Mouse (Mus musculus) ES-CJ7 (cell line): ENCODE data around the gene Cblb.

Source experiments
- DNase-seq: peaks from one replicate; pipeline ENCODE4 v3.0.0; 2011; ENCODE audit warnings: low read depth, low spot score

Gene Cblb

GRCm38 (mm10) chr16:52129357-52129905, 98.4 kb downstream of the Cblb start:
- no peak for DNase-seq

DNA sequence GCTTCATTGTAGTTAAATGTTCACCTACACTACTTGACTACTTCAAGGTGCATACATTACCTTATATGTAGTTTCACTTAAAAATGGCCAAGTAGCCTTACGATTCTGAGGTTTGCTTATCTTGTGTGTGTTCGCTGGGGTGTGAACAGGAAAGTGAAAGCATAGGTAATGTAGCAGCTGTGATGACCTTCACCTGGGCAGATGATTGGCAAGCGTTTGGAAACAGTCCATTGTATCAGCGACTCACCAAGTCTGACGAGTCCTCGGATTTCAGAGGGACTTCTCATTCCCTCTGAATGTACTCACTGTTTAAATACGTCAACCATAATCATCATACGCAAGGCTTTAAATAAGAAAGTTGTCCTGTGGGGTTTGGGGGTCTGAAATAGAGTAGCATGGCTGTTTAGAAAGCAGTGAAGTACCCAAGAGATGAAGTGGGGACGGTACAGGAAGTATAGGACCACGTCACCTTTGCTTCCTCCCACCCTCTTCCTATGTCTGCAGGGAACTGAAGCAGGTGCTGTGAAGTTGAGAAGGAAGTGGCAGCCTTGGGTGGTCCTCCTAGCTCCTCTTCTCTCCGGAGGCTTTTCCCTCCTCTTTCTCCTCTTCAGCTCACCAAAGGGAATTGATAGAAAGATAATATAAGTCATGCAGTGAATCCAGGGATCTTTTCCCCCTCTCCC, 101.9 kb downstream of the Cblb start:
- DNase-seq: no peak

DNA sequence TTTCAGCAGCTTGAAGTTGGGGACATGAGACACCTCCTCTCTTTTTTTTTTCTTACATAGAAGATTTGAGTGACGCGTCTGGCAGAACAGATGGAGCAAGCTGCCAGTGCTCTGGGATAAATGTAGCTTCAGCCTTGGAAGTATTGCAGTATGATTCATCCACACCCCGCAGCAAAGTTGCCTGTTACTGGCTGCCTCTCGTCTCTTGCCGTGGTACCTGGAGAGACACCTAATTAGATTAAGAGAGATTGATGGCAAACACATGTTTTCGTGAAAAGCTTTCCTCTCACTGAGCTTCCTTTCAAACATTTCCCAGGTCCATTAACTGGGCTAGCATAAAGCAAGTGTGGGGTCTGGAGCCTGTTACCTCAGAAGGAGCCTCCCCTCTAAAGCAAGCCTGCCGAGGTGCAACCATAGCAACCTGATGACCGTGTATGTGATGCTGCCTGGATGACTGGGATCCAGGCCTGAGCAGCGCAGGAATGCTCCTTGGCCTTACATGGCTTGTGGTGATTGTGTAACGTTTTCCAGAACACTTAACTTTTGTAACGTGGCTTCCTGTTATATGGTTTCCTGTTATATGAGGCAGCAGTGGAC, 103.7 kb downstream of the Cblb start:
- DNase-seq: no peak

DNA sequence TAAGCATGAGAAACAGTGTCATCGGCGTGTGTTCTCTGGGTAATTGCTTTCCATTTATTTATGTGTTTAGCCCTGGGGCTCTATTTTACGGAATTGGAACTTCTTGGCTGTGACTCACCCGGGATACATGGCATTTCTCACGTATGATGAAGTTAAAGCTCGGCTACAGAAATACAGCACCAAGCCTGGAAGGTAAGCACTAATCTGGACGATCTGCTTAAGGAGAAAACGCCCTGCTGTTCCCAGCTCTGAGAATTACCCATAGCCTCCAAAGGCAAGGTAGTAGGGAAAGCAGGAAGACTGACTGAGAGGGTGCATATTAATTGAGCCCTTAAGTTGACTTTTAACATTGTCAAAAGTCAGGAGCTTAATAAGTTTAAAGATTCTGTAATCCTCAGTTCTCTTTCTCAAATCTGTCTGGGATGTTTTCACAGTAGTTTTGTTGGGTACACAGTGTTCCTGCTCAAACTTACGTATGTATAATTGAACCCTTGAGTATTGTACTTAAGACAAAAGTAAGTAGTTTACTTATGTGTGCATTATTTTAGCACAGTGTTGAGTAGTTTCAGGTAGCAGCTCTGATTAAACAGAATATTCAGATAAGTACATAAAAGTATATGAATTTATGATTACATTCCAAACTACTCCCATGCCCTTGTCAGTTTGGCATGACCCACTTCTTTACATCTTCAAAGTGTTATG, 104.8 kb downstream of the Cblb start:
- no peak for DNase-seq

DNA sequence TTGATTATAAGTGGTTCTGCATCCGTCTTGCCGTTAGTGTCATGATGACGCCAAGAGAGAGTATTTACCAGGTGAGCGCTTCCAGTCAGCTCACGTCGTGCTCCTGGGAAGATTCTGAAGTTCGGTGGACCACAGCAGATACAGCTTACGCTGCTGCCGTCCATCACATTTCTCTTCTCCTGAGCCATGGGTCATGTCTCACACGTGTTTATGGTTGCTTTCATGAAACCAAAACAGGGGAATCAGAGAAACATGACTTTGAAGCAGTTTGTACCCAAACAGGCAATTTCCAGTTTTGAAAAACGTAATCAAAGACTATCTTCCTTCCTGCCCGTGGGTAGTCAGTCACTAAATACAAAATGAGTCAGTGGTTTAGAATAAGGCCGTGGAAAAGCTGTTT, 112.1 kb downstream of the Cblb start:
- DNase-seq: no peak

- no peak for DNase-seq
Measured at GRCm38 (mm10) chr16:52143818-52144217, 112.8 kb downstream of the Cblb start.

- no peak for DNase-seq
Measured at GRCm38 (mm10) chr16:52144792-52145191, 113.8 kb downstream of the Cblb start.

DNA sequence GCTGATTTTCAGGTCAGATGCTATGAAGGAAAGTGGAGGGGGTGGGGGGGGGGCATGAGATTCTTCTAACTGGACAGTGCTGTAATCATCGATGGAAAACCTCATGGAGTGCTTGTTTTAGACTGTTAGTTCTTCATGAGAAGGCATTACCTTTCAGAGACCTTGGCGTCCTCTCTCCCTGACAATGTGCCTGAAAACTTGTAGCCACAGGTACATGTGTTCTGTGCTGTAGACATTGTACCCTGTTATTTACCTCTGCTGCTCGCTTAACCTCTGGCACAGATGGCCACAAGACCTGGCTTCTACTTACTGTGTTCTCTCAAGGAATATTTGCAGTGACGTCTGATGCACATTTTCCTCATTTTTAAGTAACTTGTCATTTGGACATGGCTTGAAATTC, 114.5 kb downstream of the Cblb start:
- no peak for DNase-seq

- DNase-seq: no peak
Measured at GRCm38 (mm10) chr16:52146976-52147696, 116.1 kb downstream of the Cblb start.

DNA sequence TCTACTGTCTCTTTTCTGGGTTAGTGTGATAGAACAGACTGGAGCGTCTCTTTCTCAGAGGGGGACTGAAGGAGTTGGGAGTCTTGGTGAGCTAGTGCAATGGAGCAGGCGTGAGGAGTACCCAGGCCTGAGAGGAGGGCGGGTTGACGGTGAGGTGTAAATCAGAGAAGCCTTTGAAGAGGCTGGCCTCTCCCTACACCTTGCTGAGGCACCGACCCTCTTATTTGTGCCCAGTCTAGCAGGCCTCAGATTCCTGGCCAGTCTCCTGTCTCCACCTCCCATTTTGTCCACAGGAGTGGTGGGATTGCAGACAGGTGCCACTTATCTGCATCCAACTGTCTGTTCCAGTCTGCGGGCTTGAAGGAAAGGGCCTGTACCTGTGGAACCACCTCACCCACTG, 117.0 kb downstream of the Cblb start:
- DNase-seq: no peak

- no peak for DNase-seq
Measured at GRCm38 (mm10) chr16:52149135-52149769, 118.2 kb downstream of the Cblb start.

DNA sequence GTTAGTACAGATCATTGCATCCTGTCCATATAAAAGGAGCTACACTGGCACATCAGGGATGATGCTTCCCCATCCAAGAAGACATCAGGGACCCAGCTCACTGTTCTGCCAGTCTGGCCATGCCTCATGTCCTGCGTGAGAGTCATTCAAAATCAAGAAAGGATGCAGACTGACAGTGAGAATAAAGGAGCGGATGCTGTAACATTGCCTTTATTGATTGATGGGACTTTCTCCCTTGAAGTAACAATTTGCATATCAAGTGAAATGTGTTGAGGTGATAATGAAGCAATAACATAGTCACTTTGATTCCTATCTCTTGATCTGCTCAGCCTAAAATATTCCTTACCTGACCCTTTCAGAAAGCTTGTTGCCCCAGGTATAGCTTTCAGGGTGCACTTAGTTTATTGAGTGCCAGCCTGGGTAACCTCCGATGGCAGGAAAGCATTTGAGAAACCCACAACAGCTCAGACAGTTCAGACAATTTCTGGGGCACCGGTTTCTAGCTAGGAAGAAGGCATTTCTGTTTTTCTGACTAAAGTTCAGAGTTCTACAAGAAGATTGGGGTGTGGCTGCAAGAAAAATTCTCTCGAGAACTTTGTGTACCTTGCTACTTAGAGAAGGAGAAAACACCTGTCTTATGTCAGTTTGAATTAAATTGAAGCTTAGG, 124.1 kb downstream of the Cblb start:
- no peak for DNase-seq

GRCm38 (mm10) chr16:52159958-52160504, 129.0 kb downstream of the Cblb start:
- no peak for DNase-seq

DNA sequence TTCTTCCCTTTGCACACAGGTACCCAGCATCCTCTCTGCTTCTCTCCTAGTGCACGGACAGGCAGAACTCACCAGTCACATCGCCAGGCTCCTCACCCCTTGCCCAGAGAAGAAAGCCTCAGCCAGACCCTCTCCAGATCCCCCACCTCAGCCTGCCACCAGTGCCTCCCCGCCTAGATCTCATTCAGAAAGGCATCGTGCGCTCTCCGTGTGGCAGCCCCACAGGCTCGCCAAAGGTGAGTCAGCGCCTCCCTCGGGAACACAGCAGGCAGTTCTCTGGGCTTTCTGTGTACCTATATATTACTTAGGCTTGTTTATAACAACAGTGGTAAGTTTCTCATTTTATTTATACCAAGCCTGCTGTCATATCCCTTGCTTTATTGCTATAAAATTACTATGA, 133.2 kb downstream of the Cblb start:
- no peak for DNase-seq

GRCm38 (mm10) chr16:52173253-52173652, 142.2 kb downstream of the Cblb start:
- no peak for DNase-seq

GRCm38 (mm10) chr16:52179839-52180238, 148.8 kb downstream of the Cblb start:
- no peak for DNase-seq

DNA sequence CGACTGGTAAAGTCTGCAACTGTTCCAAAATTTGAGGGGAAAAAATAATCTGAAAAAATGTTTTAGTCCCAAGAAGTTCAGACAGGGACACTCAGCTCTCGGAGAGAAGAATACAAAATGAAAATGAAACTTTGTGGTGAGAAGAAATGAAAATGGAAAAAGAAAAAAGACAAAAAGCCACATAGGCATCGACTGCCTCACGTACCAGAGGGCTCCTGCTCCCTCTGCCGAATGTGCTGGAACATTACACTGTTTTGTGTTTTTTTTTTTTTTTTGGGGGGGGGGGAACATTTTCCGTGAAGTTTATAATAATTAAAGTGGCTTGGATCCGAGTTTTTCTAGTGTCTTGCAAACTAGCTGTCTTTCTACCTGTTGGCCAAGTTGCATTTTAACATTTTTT, 151.0 kb downstream of the Cblb start:
- no peak for DNase-seq

GRCm38 (mm10) chr16:52184350-52184749, 153.3 kb downstream of the Cblb start:
- no peak for DNase-seq

- DNase-seq: no peak
Measured at GRCm38 (mm10) chr16:52186731-52187130, 155.7 kb downstream of the Cblb start.

DNA sequence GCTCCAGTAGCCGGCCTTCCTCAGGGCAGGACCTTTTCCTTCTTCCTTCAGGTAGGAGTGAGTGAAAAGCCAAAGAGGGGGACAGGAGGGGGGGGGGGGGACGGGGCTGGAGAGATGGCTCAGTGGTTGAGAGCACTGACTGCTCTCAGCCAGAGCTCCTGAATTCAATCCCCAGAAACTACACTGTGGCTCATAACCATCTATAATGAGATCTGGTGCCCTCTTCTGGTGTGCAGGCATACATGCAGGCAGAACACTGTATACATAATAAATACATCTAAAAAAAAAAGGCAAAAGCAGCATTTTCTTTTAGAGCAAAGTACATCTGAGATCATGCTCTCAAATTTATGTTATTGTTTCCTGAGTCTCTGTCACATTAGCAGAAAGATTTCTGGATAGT, 158.1 kb downstream of the Cblb start:
- DNase-seq: no peak

- DNase-seq: no peak
Measured at GRCm38 (mm10) chr16:52190714-52191113, 159.7 kb downstream of the Cblb start.
